Mouse (Mus musculus): ENCODE data around the gene Rexo4. TPM values are rescaled to one million over a fixed set of nuclear protein-coding genes. Genes with fewer than 3 reads are reported as not detected.

Gene Rexo4
- polyA plus RNA-seq, 1 experiment = 62.1 TPM

GRCm38 (mm10) chr2:26951346-26951905, 12.8 kb downstream of the Rexo4 start:
- H3K27ac ChIP-seq (ENCODE audit: insufficient read depth, low read depth, low read length) = no peak overlapping the region
- H3K4me1 ChIP-seq (ENCODE audit: control insufficient read depth, insufficient read depth, low read length) = peaks cover 14% of the 10 kb centered on the region
- H3K4me3 ChIP-seq (ENCODE audit: insufficient read depth, low read length) = no peak overlapping the region
- TF ChIP-seq CTCF (IDR thresholded peaks at IDR 0.05; ENCODE audit: low read depth, low read length) (no peak), POLR2A (IDR thresholded peaks at IDR 0.05; ENCODE audit: borderline replicate concordance, low read depth, low read length) (no peak)

- Histone ChIP-seq H3K4me1 (ENCODE audit: control insufficient read depth, insufficient read depth, low read length) (peaks cover 12% of the 10 kb centered on the region), H3K27ac (ENCODE audit: insufficient read depth, low read depth, low read length) (no peak overlapping the region), H3K4me3 (ENCODE audit: insufficient read depth, low read length) (no peak overlapping the region)
- no peak for TF ChIP-seq POLR2A (IDR thresholded peaks at IDR 0.05; ENCODE audit: borderline replicate concordance, low read depth, low read length)
- TF ChIP-seq CTCF (IDR thresholded peaks at IDR 0.05; ENCODE audit: low read depth, low read length) = no peak
These were observed 13.8 kb downstream of the Rexo4 start for GRCm38 (mm10) chr2:26950411-26950810.

GRCm38 (mm10) chr2:26943253-26943652, 20.9 kb downstream of the Rexo4 start:
- TF ChIP-seq CTCF (IDR thresholded peaks at IDR 0.05; ENCODE audit: low read depth, low read length) (no peak), POLR2A (IDR thresholded peaks at IDR 0.05; ENCODE audit: borderline replicate concordance, low read depth, low read length) (no peak)
- Histone ChIP-seq H3K4me1 (ENCODE audit: control insufficient read depth, insufficient read depth, low read length) (peaks cover 9% of the 10 kb centered on the region), H3K27ac (ENCODE audit: insufficient read depth, low read depth, low read length) (no peak overlapping the region)

GRCm38 (mm10) chr2:26941539-26941938, 22.6 kb downstream of the Rexo4 start:
- Histone ChIP-seq H3K27ac (ENCODE audit: insufficient read depth, low read depth, low read length) (peak overlapping the region; percentile 42), H3K4me1 (ENCODE audit: control insufficient read depth, insufficient read depth, low read length) (peaks cover 9% of the 10 kb centered on the region), H3K4me3 (ENCODE audit: insufficient read depth, low read length) (0 out of 2 replicates have a peak overlapping the region, but pooled peaks have one; percentile 6)
- TF ChIP-seq POLR2A (IDR thresholded peaks at IDR 0.05; ENCODE audit: borderline replicate concordance, low read depth, low read length) (no peak), CTCF (IDR thresholded peaks at IDR 0.05; ENCODE audit: low read depth, low read length) (0 out of 2 replicates have a peak, but pooled peaks have one; percentile 24)

More at GRCm38 (mm10) chr2:26943253-26943652, 20.9 kb downstream of the Rexo4 start:
- H3K4me3 ChIP-seq (ENCODE audit: insufficient read depth, low read length) = no peak overlapping the region

- TF ChIP-seq POLR2A (IDR thresholded peaks at IDR 0.05; ENCODE audit: borderline replicate concordance, low read depth, low read length) (no peak), CTCF (IDR thresholded peaks at IDR 0.05; ENCODE audit: low read depth, low read length) (no peak)
- Histone ChIP-seq H3K4me1 (ENCODE audit: control insufficient read depth, insufficient read depth, low read length) (peaks cover 33% of the 10 kb centered on the region), H3K4me3 (ENCODE audit: insufficient read depth, low read length) (no peak overlapping the region), H3K27ac (ENCODE audit: insufficient read depth, low read depth, low read length) (no peak overlapping the region)
These were observed 27.8 kb downstream of the Rexo4 start for GRCm38 (mm10) chr2:26936425-26936824.

GRCm38 (mm10) chr2:26935286-26935685, 28.9 kb downstream of the Rexo4 start:
- peaks cover 36% of the 10 kb centered on the region for H3K4me1 ChIP-seq (ENCODE audit: control insufficient read depth, insufficient read depth, low read length)
- H3K4me3 ChIP-seq (ENCODE audit: insufficient read depth, low read length) = no peak overlapping the region
- TF ChIP-seq POLR2A (IDR thresholded peaks at IDR 0.05; ENCODE audit: borderline replicate concordance, low read depth, low read length) (no peak), CTCF (IDR thresholded peaks at IDR 0.05; ENCODE audit: low read depth, low read length) (no peak)
- H3K27ac ChIP-seq (ENCODE audit: insufficient read depth, low read depth, low read length) = no peak overlapping the region

GRCm38 (mm10) chr2:26933304-26934055, 30.7 kb downstream of the Rexo4 start, which contains the start of the genes Surf4 and Stkld1:
TSS of gene Surf4 (minus strand) at chr2:26933928.
TSS of gene Stkld1 (plus strand) at chr2:26934047.
- Histone ChIP-seq H3K27ac (ENCODE audit: insufficient read depth, low read depth, low read length) (peak within 1 kb of the TSS; percentile 78), H3K4me3 (ENCODE audit: insufficient read depth, low read length) (peak within 1 kb of the TSS; percentile 98), H3K4me1 (ENCODE audit: control insufficient read depth, insufficient read depth, low read length) (peaks cover 48% of the 10 kb centered on the region)
- TF ChIP-seq CTCF (IDR thresholded peaks at IDR 0.05; ENCODE audit: low read depth, low read length) (no peak), POLR2A (IDR thresholded peaks at IDR 0.05; ENCODE audit: borderline replicate concordance, low read depth, low read length) (peak; percentile 68; the same call in 1 of the 2 replicates)

GRCm38 (mm10) chr2:26932473-26933303, 31.5 kb downstream of the Rexo4 start:
- peak overlapping the region; percentile 78 for H3K27ac ChIP-seq (ENCODE audit: insufficient read depth, low read depth, low read length)
- peak overlapping the region; percentile 98 for H3K4me3 ChIP-seq (ENCODE audit: insufficient read depth, low read length)
- TF ChIP-seq POLR2A (IDR thresholded peaks at IDR 0.05; ENCODE audit: borderline replicate concordance, low read depth, low read length) = no peak
- TF ChIP-seq CTCF (IDR thresholded peaks at IDR 0.05; ENCODE audit: low read depth, low read length) = no peak
- H3K4me1 ChIP-seq (ENCODE audit: control insufficient read depth, insufficient read depth, low read length) = peaks cover 55% of the 10 kb centered on the region

GRCm38 (mm10) chr2:26930390-26930789, 33.8 kb downstream of the Rexo4 start:
- Histone ChIP-seq H3K4me3 (ENCODE audit: insufficient read depth, low read length) (no peak overlapping the region), H3K4me1 (ENCODE audit: control insufficient read depth, insufficient read depth, low read length) (peaks cover 52% of the 10 kb centered on the region), H3K27ac (ENCODE audit: insufficient read depth, low read depth, low read length) (no peak overlapping the region)
- TF ChIP-seq CTCF (IDR thresholded peaks at IDR 0.05; ENCODE audit: low read depth, low read length) (0 out of 2 replicates have a peak, but pooled peaks have one; percentile 30), POLR2A (IDR thresholded peaks at IDR 0.05; ENCODE audit: borderline replicate concordance, low read depth, low read length) (no peak)

Data from bone marrow macrophage, adult 2 months (primary cell).